Mouse (Mus musculus) heart, postnatal 14 days (tissue): ENCODE results near the gene Olfm4. TPM values are rescaled to one million over a fixed set of nuclear protein-coding genes. Genes with fewer than 3 reads are reported as not detected.
A peak's percentile ranks its signal among the peaks of the same experiment; 100 is the strongest.

Source experiments
- DNase-seq, 2 experiments: peaks; one replicate each; pipeline ENCODE4 v3.0.0; 2021 to 2022
- intact Hi-C: fragments of 180-260 bp; cut with DNase I; formaldehyde crosslinking; loops from one replicate; pipeline ENCODE4 v1.15.1; 2025
- long read RNA-seq, 2 experiments: library from polyadenylated mRNA; stranded (forward); transcript quantifications; one replicate each; pipeline ENCODE4 v2.0.0; 2021
- total RNA-seq, 2 experiments: library from RNA; stranded (reverse); gene quantifications; 2 replicates each; pipeline ENCODE4 v1.2.3; 2021

Gene Olfm4
- under 1 TPM; 0.12 TPM for total RNA-seq
- long read RNA-seq, experiment 1, partial matches to known transcripts, result 0 of 1 reads
- long read RNA-seq, experiment 1, other reads (novel, unspliced or antisense), result 0 of 1 reads
- long read RNA-seq, experiment 2, result 0 reads

DNA sequence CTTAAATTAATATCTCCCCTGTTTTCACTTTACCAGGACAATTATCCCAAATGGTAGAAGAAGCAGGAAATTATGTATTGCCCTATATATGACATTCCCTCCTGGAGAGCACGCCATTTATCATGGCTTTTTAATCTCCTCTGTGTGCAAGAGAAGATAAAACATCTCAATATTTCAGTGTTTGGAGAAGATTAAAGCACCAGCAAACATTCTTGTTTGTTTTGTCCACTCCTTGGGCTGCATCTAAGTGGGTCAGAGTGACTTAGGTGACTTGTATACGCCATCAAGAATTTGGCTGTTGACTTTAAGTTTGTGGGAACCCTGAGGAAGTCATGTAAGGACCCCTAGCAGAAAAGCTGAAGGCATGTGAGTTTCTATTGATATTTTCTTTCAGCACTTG, at the start of gene Olfm4:
Gene Olfm4, plus strand, starts transcription at position 301 of the 400 bp plus-strand sequence.
- no peak for DNase-seq
- intact Hi-C loops, result no loop called here

DNA sequence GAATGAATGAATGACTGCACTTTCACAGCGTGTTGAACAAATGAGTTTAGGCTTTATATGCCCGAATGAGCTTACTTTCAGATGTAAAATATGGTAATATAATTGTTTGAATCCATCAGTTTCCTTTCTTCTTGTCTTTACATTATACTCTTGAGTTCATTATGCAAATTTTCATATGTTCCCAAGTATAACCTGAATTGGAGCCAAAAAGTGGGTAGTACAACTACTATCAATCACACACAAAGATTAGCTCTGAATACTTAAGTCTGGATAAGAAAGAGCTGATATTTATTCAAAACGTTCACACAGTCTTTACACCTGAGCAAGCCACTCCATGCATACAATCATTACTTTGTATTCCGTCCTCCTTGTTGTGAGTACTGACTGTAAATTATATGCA, 49.5 kb upstream of the Olfm4 start:
- intact Hi-C loops, result no loop called here
- no peak for DNase-seq

DNA sequence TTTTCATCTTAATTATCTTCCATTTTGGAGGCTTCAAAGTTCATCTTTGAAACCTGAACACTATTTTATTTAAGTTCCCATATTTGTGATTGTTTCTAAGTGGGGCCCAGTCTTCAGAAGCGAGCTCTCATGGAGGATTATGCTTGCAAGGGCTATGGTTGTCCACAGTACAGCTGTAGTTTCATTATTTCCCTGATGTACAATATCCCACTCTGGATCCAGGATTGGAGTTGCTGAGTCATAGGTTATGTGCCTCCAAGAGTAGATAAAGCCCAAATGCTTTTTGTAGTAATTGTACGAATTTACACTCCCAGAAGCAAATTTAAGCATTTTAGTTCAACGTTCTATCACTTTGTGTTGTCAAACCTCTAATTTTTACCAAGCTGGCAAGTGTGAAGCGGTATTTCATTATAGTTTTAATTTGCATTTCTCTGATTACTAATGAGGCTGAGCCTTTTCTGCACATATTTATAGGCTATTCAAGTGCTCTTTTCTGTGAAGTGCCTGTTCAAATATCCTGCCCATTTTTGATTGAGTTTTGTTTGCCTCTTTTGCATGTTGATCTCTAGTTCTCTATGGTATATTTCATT, 46.9 kb upstream of the Olfm4 start:
- intact Hi-C loops, result no loop called here
- no peak for DNase-seq

DNA sequence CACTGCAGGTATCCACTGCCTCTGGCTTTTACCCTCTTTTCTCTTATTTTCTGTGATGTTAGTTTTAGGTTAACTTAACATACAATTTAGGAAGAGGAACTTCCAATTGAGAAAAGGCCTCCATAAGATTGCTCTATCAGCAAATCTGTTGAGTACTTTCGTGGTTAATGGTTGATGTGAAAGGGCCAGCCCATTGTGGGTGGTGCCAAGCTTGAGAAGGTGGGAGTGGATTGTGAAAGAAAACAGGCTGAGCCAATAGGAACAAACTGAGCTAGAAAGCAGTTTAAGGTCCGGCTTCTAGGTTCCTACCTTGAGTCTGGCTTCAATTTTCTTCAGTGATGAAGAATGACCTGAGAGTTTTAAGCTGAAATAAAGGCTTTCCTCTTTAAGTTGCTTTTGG, 38.0 kb upstream of the Olfm4 start:
- DNase-seq, result no peak
- intact Hi-C loops, result no loop called here

DNA sequence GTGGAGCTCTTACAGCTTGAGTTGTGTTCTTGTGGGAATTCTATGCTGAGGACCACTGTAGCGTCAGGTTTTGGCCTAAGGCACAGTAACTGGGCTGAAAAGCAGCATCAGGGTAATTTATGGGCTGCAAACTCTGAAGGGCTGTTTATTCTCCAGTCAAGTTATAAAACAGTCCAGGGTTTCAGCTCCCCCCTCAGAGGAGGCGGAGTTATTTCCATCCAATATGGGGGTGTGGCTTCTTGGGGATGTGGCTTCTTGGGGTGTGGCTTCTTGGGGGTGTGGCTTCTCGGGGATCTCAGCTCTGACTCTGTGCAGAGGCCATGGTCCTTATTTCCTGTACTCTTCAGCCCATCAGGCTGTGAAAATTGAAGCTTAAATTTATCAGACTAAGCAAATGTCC, 28.2 kb upstream of the Olfm4 start:
- DNase-seq, result no peak
- intact Hi-C loops, result no loop called here

DNA sequence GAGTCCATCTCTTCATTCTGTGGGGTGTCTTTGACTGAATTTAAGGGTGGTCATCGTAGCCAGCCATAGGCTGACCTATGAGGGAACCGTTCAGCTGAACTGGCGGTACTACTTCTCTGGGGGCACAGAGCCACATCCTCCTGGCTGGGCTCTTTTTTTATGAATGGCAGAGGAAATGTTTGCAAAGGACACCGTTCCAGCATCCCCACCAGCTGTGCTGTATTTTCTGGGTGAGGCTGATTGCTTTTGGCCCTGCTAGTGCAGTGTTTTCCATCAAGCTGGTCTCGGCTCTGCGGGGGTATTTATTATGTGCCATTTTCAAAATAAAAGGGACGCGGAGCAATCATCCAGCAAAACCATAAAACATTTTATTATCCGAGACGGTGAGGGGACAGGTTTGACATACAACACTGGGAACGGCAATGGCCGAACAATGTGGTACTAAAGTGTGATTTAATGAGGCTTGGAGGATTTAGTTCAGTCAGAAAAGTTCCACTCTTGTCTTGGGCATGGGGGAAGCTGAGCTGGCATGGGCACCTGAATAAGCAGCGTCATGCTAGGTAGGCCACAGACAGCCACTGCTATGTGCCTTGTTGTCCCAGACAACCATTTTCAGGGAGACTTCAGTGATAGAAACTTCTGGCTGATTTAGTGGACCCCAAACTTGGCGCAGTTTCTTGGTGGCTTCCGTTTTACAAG, 25.9 kb upstream of the Olfm4 start:
- intact Hi-C loops, result no loop called here

DNA sequence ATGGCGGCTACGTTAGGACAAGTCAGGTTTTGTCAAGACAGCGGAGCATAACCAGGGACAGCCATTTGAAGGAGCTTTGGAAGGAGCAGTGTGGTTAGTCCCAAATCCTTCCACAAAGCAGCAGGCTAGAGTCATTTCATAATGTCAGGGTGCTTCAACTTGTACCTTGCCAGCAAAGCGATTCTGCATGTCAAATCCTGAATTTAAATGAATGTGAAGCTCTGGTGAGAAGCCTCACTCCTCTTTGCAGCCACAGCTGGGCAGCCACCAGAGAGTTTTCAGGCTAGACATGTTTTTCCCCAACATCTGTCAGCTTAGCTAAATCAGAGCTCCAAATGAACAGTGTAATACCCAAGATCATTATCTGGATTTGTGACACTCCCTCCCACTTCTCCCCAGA, 22.7 kb upstream of the Olfm4 start:
- intact Hi-C loops, result no loop called here
- no peak for DNase-seq

More for the DNA sequence above, 25.9 kb upstream of the Olfm4 start:
- no peak for DNase-seq

DNA sequence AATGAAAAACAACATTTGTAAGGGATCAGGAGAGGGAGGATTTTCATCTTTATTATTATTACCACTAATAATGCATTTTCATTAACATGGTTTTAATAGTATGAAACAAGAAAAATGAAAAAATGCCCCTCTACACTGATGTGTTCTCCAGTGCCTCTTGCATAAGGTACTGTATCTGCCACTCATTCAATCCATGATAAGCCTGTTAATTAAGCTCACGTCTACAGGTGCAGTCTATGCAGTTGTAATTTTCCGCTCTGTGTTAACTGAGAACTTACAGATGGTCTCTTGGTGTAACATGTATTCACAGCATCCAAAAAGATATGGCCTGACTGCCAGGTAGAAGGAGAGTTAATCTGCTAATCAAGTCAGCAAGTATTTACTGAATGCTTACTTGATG, 22.3 kb upstream of the Olfm4 start:
- DNase-seq, result no peak
- intact Hi-C loops, result no loop called here

DNA sequence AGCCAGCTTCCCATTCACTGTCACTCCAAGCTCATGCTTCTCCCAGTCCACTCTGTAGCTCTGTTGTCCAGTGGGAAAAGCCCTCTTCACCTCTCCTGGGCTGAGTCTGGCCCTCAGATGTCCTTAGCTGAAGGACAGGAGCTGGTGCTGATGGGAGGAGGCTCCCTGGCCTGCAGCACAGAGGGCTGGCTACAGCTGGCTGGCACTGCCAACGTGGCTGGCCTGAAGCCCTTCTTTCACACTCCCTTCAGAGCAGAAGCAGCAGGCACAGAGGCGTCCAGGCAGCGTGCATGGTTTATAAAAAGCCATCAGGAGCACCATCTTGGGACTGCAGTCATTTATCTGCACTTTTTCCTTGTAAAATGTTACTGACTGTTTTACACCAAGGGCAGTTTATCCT, 13.7 kb upstream of the Olfm4 start:
- DNase-seq, result peak; percentile 25 to 52
- intact Hi-C loops, result no loop called here

DNA sequence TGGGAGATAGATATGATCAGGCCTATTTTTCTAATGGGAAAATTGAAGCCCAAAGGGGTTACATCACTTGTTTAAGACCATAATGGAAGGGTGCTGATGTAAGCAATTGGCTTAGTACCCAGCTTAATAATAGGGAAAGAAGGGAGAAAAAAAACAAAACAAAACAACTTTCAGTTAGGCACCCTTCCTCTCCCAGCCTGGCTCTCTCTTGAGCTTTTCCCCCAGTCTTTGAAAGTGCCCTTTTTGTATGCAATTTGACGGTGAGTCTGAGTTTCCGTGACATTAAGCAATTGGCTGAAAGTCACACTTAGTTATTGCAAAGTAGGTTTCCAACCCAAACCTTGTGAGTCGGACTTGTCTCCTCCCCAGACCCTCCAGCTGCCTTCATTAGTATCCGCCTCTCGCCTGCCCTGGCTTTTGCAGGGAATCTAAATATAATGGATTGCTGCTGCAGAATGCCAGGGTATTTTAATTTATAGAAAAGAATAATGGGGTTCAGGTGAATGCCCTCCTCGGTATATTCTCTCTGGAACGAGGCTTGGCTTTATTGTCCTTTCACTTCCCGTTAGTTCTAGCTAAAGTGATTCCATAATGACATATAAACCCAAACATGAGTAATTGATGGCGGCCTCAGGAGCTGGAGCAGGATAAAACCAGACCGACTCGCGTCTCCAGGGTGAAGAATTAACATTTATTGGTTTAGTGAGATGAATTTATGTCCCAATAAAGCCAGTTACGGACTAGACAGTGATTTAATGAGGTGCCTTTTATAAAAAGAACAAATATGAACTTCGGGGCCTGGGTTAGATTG, 12.7 kb upstream of the Olfm4 start:
- intact Hi-C loops, result no loop called here
- no peak for DNase-seq

DNA sequence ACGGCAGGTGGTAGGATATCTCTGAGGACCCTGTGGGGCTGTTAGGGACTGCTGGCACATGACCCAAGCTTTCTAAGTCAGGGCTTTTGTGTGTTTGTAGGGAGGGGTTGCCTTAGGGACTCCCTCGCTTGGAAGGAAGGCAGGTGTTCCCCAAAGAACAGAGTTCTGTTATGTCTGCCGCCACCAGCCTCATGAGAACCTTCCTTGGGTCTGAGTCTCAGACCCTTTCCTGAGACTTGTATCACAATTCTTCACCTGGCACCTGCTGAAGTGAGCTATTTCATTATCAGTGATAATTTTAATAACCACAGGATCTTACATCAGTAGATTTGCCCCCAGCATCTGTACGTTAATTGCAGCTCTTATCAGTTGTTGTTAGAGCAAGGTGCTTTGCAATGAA, 2.4 kb upstream of the Olfm4 start:
- no peak for DNase-seq
- intact Hi-C loops, result no loop called here

DNA sequence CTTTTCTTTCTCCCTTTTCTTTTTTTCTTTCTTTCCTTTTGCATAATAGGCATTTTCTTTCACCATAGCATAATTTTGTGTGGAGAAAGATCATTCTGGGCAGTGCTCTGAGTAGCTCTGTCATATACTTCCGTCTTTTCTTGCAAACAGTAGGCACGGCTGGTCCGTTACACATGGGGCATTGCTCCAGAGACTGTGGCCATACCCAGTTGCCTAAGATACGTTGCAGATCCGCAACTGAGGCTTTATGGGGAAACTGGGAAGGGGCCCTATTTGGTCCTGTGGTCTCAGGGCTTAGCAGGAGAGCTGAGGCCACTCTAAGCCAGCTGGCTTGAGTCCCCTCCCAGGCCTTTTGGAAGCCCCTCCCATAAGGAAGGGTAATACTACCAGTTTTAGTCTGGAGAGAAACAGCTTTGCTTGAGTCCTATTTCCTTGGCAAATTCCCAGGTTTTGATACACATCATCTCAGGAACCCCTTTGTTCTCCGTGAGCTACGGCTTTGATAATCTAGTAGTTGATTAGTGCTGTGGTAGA, 1.3 kb downstream of the Olfm4 start:
- intact Hi-C loops, result no loop called here
- peak in 1 of 2 experiments; percentile 1 for DNase-seq

DNA sequence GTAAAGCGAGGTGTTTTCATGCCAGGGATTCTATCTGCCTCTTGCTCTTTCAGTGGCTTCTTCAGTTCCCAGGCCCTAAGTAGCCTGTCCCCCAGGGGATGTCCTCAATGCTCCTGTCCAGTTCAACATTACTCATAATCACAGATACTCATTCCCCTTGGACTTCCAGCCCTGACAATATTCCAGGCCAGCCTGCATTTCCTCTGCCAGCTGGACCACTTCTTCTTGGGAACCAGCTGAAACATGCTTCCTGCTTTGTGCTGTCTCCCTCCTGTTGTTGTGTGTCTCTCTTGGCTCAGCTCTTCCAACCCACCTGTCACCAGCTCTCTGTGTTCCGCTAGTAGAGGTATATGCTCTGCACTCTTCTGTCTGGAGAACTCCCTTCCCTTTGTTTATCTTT, 1.8 kb downstream of the Olfm4 start:
- intact Hi-C loops, result no loop called here
- DNase-seq, result peak; percentile 35 to 56

DNA sequence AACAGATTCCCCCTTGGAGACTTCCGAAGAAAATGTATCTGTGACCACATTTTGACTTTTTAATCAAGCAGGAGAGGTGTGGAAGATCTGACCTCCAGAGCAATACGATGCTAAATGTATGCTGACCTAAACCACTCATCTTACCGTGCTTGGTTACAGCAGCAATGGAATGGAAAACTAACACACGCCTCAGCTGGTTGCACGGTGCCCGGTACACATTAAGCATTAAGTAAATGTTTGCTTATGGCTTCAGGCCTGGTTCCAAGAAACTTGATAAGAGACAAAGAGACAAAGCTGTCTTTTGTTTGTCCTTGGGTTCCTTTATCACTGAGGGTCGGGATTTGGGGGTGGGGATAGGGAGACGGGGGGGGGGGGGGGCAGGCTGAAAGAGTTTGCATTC, 3.0 kb downstream of the Olfm4 start:
- DNase-seq, result no peak
- intact Hi-C loops, result no loop called here

DNA sequence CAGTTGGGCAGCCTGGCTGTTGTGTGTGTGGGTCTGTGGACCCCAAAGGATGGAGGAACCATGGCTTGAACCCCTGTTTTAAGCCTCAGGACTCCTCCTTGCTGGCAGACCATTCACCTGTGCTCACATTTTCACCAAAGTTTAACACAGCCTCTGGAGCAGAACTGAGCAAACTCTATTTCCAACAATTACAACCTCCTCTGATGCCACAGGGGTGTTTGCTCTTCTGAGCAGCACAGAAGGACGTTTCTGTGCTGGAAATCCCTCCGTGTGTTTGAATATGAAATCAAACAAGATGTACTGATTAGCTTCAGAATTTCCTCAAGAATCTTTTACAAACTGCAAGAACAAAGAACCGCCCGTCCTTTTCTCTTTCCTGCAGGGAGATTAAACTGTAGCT, 5.9 kb downstream of the Olfm4 start:
- DNase-seq, result no peak
- intact Hi-C loops, result no loop called here

DNA sequence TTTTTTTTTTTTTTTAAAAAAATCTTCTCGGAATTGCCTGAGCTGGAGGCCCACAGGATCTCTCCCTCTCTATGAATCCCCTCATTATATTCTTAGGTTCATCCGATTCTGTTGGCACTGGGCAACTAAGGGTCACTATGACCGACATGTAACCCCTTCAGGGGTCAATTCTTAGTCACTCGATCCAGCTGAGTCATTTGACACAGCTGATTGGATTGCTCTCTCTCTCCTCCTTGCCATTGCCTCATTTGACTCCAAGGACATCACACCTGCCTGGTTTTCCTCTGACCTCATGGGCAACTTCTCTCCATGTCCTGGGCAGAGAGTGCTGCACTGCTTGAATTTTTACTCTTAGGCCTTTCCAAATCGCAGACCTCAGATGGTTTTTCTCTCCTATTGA, 6.7 kb downstream of the Olfm4 start:
- no peak for DNase-seq
- intact Hi-C loops, result no loop called here

DNA sequence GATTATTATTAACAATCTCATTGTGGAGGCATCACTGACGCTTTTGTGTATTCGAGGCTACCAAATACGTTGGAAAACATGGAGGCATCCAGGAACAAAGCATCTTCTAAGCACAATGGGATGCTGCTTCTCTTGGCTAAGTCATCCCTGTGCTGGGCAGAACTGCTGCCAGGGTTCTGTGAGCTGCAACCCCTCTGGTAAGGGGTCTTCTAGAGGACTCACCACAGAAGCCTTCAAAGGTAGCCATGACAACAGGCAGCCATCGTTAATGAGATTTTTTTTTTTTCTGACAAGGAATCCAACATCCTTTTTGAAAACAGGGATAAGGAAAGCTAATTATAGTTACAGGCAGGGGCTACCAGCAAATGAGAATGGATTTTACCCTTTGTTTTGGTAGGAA, 13.7 kb downstream of the Olfm4 start:
- intact Hi-C loops, result no loop called here

DNA sequence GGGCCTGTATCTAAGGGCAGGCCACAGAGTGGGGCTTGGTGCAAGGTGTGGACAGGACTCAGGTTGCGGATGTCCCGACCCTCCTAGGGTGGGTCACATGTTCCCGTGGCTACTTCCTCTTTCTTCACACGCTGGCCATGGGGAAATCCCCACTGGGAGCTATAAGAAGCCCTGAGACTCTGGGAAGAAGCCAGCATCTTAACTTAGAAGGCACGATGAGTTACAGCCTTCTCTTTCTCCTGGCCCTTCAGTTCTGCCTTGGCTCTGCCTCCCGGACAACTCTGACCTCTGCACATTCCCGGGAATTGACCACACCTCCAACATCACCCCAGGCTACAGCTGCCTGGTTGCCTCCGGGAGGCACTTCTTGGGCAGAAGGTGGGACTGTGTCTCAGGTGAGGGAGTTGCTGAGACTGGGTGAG, 16.2 kb downstream of the Olfm4 start:
- no peak for DNase-seq
- intact Hi-C loops, result no loop called here

More for the DNA sequence above, 13.7 kb downstream of the Olfm4 start:
- no peak for DNase-seq

DNA sequence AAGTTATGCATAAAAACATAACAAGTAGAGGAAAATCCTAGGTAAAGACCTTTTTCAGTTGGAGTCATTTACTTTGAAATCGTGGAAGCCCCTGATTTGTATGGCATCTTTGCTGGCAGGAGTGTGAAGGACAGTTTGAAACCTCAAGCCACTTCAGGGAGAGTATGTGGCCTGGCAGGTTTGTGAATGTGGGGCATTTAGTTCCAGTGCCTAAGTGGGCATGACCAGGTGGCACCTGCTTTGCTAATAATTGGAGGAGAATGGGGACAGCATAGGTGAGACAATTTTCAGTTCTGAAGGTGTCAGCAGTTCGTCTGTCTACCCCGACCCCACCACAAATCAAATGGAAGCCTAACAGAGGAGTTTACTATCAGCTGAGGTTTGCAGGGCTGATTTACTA, 23.8 kb downstream of the Olfm4 start:
- no peak for DNase-seq
- intact Hi-C loops, result no loop called here

DNA sequence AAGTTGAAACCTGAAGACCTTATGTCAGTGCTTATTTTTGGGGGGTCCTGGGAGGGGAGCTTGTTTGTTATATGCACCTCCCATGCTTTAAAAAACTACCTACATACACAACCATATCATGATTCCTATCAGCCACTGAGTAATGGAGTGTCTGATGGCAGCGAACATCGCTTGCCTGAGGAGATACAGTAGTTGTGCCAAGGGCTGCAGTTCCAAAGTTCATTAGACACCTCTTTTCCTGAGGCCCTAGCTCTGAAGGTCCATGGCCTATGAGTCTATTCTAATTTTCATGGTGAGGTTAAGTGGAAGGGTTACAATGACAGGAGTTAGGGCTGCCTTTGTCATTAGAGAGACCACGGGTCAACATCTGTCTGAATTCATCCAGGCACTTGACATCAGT, 26.5 kb downstream of the Olfm4 start:
- intact Hi-C loops, result no loop called here
- no peak for DNase-seq

DNA sequence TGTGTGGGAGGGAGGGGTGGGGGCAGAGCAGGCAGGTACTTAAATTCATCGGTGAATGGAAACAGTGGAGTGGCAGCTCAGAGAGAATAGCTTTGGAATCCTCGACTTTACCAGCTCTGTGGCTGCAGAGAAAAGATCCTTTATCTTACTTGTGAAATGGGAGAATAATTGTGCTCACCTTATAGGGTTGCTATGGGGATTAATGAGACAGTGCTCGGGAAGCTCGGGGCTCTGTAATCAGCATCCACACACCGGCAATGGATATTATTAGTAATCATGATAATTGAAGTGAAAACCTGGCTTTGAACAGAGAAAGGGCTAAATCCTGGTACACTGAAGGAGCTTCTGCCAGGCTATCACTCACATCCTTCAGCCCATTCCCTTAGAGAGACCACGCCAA, 31.1 kb downstream of the Olfm4 start:
- intact Hi-C loops, result no loop called here

More for the DNA sequence above, 31.1 kb downstream of the Olfm4 start:
- no peak for DNase-seq
